Mouse (Mus musculus) MEL (cell line): ENCODE data around the gene Ccdc180. TPM values are rescaled to one million over a fixed set of nuclear protein-coding genes. Genes with fewer than 3 reads are reported as not detected.

ENCODE experiments used
- DNase-seq: peaks from one replicate; pipeline ENCODE4 v3.0.0; 2011; ENCODE audit warnings: low read depth, low spot score
- H3K27ac ChIP-seq: 2 replicates; pipeline ENCODE4 v1.5.1; 2012; ENCODE audit warnings: low read depth, mild to moderate bottlenecking, control low read depth, low read length, moderate library complexity; ENCODE audit not compliant: control insufficient read depth
- H3K27me3 ChIP-seq, 2 experiments: fragments of 150-350 bp in 1 of 2; sonication (generic) in 1 of 2; 2 replicates each; pipeline ENCODE4 v1.6.1; 2012; ENCODE audit warnings: low read length in 2 of 2, mild to moderate bottlenecking in 2 of 2, improper control_type of control experiment in 1 of 2, moderate library complexity in 1 of 2; ENCODE audit not compliant: insufficient read depth in 2 of 2, control insufficient read depth in 1 of 2
- H3K36me3 ChIP-seq, 2 experiments: 2 replicates each; pipeline ENCODE4 v1.6.1; 2012 to 2014; ENCODE audit warnings: low read length in 2 of 2, improper control_type of control experiment in 1 of 2, inconsistent platforms in 1 of 2, mild to moderate bottlenecking in 1 of 2; ENCODE audit not compliant: insufficient read depth in 2 of 2, control insufficient read depth in 1 of 2
- H3K4me1 ChIP-seq, 2 experiments: fragments of 150-350 bp in 1 of 2; sonication (generic) in 1 of 2; 2 replicates each; pipeline ENCODE4 v1.6.1; 2012; ENCODE audit warnings: low read length in 2 of 2, improper control_type of control experiment in 1 of 2, mild to moderate bottlenecking in 1 of 2; ENCODE audit not compliant: insufficient read depth in 2 of 2, control insufficient read depth in 1 of 2
- H3K4me3 ChIP-seq, 2 experiments: fragments of 150-350 bp in 1 of 2; sonication (generic) in 1 of 2; 2 replicates each; pipeline ENCODE4 v1.5.1; 2012; ENCODE audit warnings: low read depth in 2 of 2, low read length in 2 of 2, mild to moderate bottlenecking in 2 of 2, moderate library complexity in 2 of 2, control low read depth in 1 of 2, improper control_type of control experiment in 1 of 2; ENCODE audit not compliant: control insufficient read depth in 1 of 2, insufficient read depth in 1 of 2
- H3K79me2 ChIP-seq: 2 replicates; pipeline ENCODE4 v1.6.1; 2012; ENCODE audit warnings: mild to moderate bottlenecking, low read length, moderate library complexity; ENCODE audit not compliant: control insufficient read depth, poor library complexity, insufficient read depth
- H3K9ac ChIP-seq: 2 replicates; pipeline ENCODE4 v1.6.1; 2012; ENCODE audit warnings: low read depth, mild to moderate bottlenecking, control low read depth, low read length, moderate library complexity; ENCODE audit not compliant: control insufficient read depth, poor library complexity, severe bottlenecking
- H3K9me3 ChIP-seq: fragments of 150-350 bp; sonication (generic); replicated peaks from 2 replicates; pipeline ENCODE4 v1.6.1; 2012; ENCODE audit warnings: mild to moderate bottlenecking, low read length, improper control_type of control experiment, moderate library complexity; ENCODE audit not compliant: insufficient read depth
- CHD1 ChIP-seq: IDR thresholded peaks from 2 replicates; pipeline ENCODE4 v1.6.1; 2012; ENCODE audit warnings: low read depth, mild to moderate bottlenecking, inconsistent platforms, low read length, improper control_type of control experiment
- ETS1 ChIP-seq: IDR thresholded peaks from 2 replicates; pipeline ENCODE4 v1.6.1; 2012; ENCODE audit warnings: low read depth, mild to moderate bottlenecking, inconsistent platforms, low read length, improper control_type of control experiment, moderate library complexity
- GATA1 ChIP-seq: IDR thresholded peaks from 2 replicates; pipeline ENCODE4 v1.6.1; 2011; ENCODE audit warnings: low read depth, low read length, improper control_type of control experiment
- HCFC1 ChIP-seq: IDR thresholded peaks from 2 replicates; pipeline ENCODE4 v1.6.1; 2012; ENCODE audit warnings: low read depth, mild to moderate bottlenecking, inconsistent platforms, low read length, improper control_type of control experiment, moderate library complexity
- JUND ChIP-seq: IDR thresholded peaks from 2 replicates; pipeline ENCODE4 v1.6.1; 2011; ENCODE audit warnings: low read depth, mild to moderate bottlenecking, improper control_type of control experiment, low read length
- MAFK ChIP-seq: IDR thresholded peaks from 2 replicates; pipeline ENCODE4 v1.6.1; 2011; ENCODE audit warnings: low read depth, mild to moderate bottlenecking, low read length, improper control_type of control experiment, borderline replicate concordance
- MAX ChIP-seq: IDR thresholded peaks from 2 replicates; pipeline ENCODE4 v1.6.1; 2011; ENCODE audit warnings: low read length, improper control_type of control experiment
- MAZ ChIP-seq: IDR thresholded peaks from 2 replicates; pipeline ENCODE4 v1.6.1; 2012; ENCODE audit warnings: low read depth, mild to moderate bottlenecking, inconsistent platforms, low read length, improper control_type of control experiment
- MXI1 ChIP-seq: IDR thresholded peaks from 2 replicates; pipeline ENCODE4 v1.6.1; 2011; ENCODE audit warnings: mild to moderate bottlenecking, low read depth, low read length, improper control_type of control experiment
- NELFE ChIP-seq: IDR thresholded peaks from 2 replicates; pipeline ENCODE4 v1.6.1; 2011; ENCODE audit warnings: low read depth, low read length, improper control_type of control experiment
- POLR2A ChIP-seq, 2 experiments: IDR thresholded peaks; 2 replicates each; pipeline ENCODE4 v1.6.1; 2011 to 2012; ENCODE audit warnings: low read length in 2 of 2, mild to moderate bottlenecking in 2 of 2, control low read depth in 1 of 2, improper control_type of control experiment in 1 of 2, low read depth in 1 of 2, moderate library complexity in 1 of 2; ENCODE audit not compliant: control insufficient read depth in 1 of 2, insufficient read depth in 1 of 2, poor library complexity in 1 of 2
- POLR2AphosphoS5 ChIP-seq: IDR thresholded peaks from 2 replicates; pipeline ENCODE4 v1.6.1; 2012; ENCODE audit warnings: low read depth, borderline replicate concordance, mild to moderate bottlenecking, inconsistent platforms, low read length, moderate library complexity, mixed read lengths
- RAD21 ChIP-seq: IDR thresholded peaks from 2 replicates; pipeline ENCODE4 v1.6.1; 2011; ENCODE audit warnings: mild to moderate bottlenecking, low read depth, low read length, improper control_type of control experiment
- RCOR1 ChIP-seq: IDR thresholded peaks from 2 replicates; pipeline ENCODE4 v1.6.1; 2012; ENCODE audit warnings: low read depth, mild to moderate bottlenecking, inconsistent platforms, low read length, improper control_type of control experiment
- SIN3A ChIP-seq: IDR thresholded peaks from 2 replicates; pipeline ENCODE4 v1.6.1; 2012; ENCODE audit warnings: low read length, improper control_type of control experiment, inconsistent platforms
- TAL1 ChIP-seq: IDR thresholded peaks from 2 replicates; pipeline ENCODE4 v1.6.1; 2012; ENCODE audit warnings: mild to moderate bottlenecking, inconsistent platforms, low read length, moderate library complexity, mixed read lengths
- TBP ChIP-seq: IDR thresholded peaks from 2 replicates; pipeline ENCODE4 v1.8.0; 2011; ENCODE audit warnings: low read depth, low read length, improper control_type of control experiment
- UBTF ChIP-seq: IDR thresholded peaks from 2 replicates; pipeline ENCODE4 v1.6.1; 2012; ENCODE audit warnings: low read depth, mild to moderate bottlenecking, inconsistent platforms, low read length, improper control_type of control experiment, moderate library complexity, borderline replicate concordance; ENCODE audit not compliant: insufficient read depth
- USF2 ChIP-seq, 2 experiments: IDR thresholded peaks; 2 replicates each; pipeline ENCODE4 v1.6.1; 2011 to 2012; ENCODE audit warnings: improper control_type of control experiment in 2 of 2, low read length in 2 of 2, borderline replicate concordance in 1 of 2, inconsistent platforms in 1 of 2, low read depth in 1 of 2, mild to moderate bottlenecking in 1 of 2; ENCODE audit not compliant: insufficient read depth in 1 of 2
- ZMIZ1 ChIP-seq: IDR thresholded peaks from 2 replicates; pipeline ENCODE4 v1.6.1; 2012; ENCODE audit warnings: low read depth, mild to moderate bottlenecking, inconsistent platforms, low read length, improper control_type of control experiment, moderate library complexity
- polyA plus RNA-seq, 2 experiments: library from polyadenylated mRNA; stranded (reverse) in 1 of 2; unstranded in 1 of 2; fragments of >175 nt in 1 of 2; fragments of >200 nt in 1 of 2; gene quantifications; 2 replicates each; pipeline versions ENCODE4 v1.2.1 to v1.2.4; 2012; ENCODE audit warnings: low replicate concordance in 2 of 2, low read depth in 1 of 2; ENCODE audit not compliant: insufficient read length in 2 of 2, insufficient read depth in 1 of 2, missing spikeins in 1 of 2
- total RNA-seq: library from RNA; depleted of rRNA; stranded (reverse); fragments of 300-350 nt; gene quantifications from 2 replicates; pipeline ENCODE4 v1.2.3, GENCODE M21; 2012

The Ccdc180 gene
- total and polyA plus RNA-seq, 3 experiments = 0.08 to 0.31 TPM; not detected in 1

GRCm38 (mm10) chr4:45955235-45955634, 65.1 kb downstream of the Ccdc180 start:
- Histone ChIP-seq H3K9me3 (no peaks in the 10 kb centered on the region), H3K79me2 (peaks cover 15% of the 10 kb centered on the region), H3K4me1 (peaks cover 12 to 32% of the 10 kb centered on the region in 2 experiments; a peak in 3 of 4 replicates), H3K27me3 (peaks cover 4 to 5% of the 10 kb centered on the region in 2 experiments; a peak in 3 of 4 replicates), H3K36me3 (peaks cover 0 to 19% of the 10 kb centered on the region in 2 experiments; a peak in 2 of 4 replicates), H3K27ac (no peak overlapping the region), H3K9ac (no peak overlapping the region), H3K4me3 (no peak overlapping the region)
- TF ChIP-seq NELFE = no peak
- no peak for TF ChIP-seq POLR2A (IDR thresholded peaks at IDR 0.05; ENCODE audit: control insufficient read depth in 1 of 2, insufficient read depth in 1 of 2, low read depth in 1 of 2, low read length in 2 of 2, poor library complexity in 1 of 2)
- TF ChIP-seq MAZ = no peak
- TF ChIP-seq TBP = no peak
- no peak for TF ChIP-seq RAD21
- no peak for TF ChIP-seq USF2 (IDR thresholded peaks at IDR 0.05; ENCODE audit: borderline replicate concordance in 1 of 2, insufficient read depth in 1 of 2, low read depth in 1 of 2, low read length in 2 of 2)
- no peak for DNase-seq

GRCm38 (mm10) chr4:45956131-45956530, 66.0 kb downstream of the Ccdc180 start:
- Histone ChIP-seq H3K36me3 (peaks cover 0 to 12% of the 10 kb centered on the region in 2 experiments; a peak in 2 of 4 replicates), H3K79me2 (peaks cover 9% of the 10 kb centered on the region), H3K9me3 (no peaks in the 10 kb centered on the region), H3K4me1 (peaks cover 7 to 23% of the 10 kb centered on the region in 2 experiments; a peak in 3 of 4 replicates), H3K27ac (no peak overlapping the region), H3K4me3 (no peak overlapping the region), H3K9ac (no peak overlapping the region), H3K27me3 (peaks cover 4 to 13% of the 10 kb centered on the region in 2 experiments)
- no peak for DNase-seq
- TF ChIP-seq RCOR1 = no peak
- TF ChIP-seq NELFE = no peak
- no peak for TF ChIP-seq GATA1
- TF ChIP-seq CHD1 = no peak
- TF ChIP-seq UBTF = no peak
- no peak for TF ChIP-seq MXI1
- no peak for TF ChIP-seq SIN3A
- TF ChIP-seq ETS1 = no peak
- no peak for TF ChIP-seq POLR2AphosphoS5
- TF ChIP-seq HCFC1 = no peak
- TF ChIP-seq ZMIZ1 = no peak
- TF ChIP-seq MAZ = no peak
- no peak for TF ChIP-seq JUND
- TF ChIP-seq MAFK = no peak
- no peak for TF ChIP-seq POLR2A (IDR thresholded peaks at IDR 0.05; ENCODE audit: control insufficient read depth in 1 of 2, insufficient read depth in 1 of 2, low read depth in 1 of 2, low read length in 2 of 2, poor library complexity in 1 of 2)
- no peak for TF ChIP-seq MAX
- no peak for TF ChIP-seq TAL1
